Mouse (Mus musculus) neutrophil, adult 5-6 weeks (primary cell): ENCODE results near the gene Eaf2. TPM values are rescaled to one million over a fixed set of nuclear protein-coding genes. Genes with fewer than 3 reads are reported as not detected.

Experiments used
- ATAC-seq: fragments of 151-379, 151-347 bp; 2 replicates; pipeline ENCODE4 v1.8.0; 2017; ENCODE audit warnings: mild to moderate bottlenecking, moderate TSS enrichment; ENCODE audit not compliant: insufficient number of reproducible peaks, poor library complexity, low FRiP score, severe bottlenecking; ENCODE audit errors: extremely low read depth
- total RNA-seq: library from RNA; stranded (forward); fragments of 200-1000 nt; gene quantifications from 2 replicates; pipeline ENCODE4 v1.2.3, GENCODE M21; 2017

The Eaf2 gene
- total RNA-seq, 1 experiment from 2014 or later: 5.0 TPM

- ATAC-seq: no peak
These were observed 90.7 kb downstream of the Eaf2 start for GRCm38 (mm10) chr16:36784146-36784545.

DNA sequence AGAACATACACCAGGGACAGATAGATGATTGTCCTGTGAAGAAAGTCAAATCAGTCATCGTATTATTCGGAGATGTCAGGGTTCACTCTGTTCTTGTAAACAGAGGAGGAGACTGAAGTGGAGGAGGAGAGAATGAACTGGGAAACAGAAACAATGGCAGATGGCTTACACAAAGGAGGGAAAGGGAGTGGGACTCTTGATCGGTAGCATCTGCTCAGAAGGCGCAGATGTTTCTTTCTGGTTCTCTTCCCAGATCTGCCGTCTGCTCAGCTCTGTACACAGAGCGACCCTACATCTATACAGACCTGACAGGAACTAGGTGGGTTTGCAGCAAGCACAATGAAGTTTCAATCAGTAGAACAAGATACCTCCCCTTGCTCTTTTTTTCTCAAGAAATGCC is 99.1 kb downstream of the Eaf2 start:
- ATAC-seq: no peak

- no peak for ATAC-seq
These were observed 101.8 kb downstream of the Eaf2 start for GRCm38 (mm10) chr16:36772996-36773395.

GRCm38 (mm10) chr16:36771703-36772102 is 103.1 kb downstream of the Eaf2 start:
- no peak for ATAC-seq

- no peak for ATAC-seq
These were observed 103.6 kb downstream of the Eaf2 start for GRCm38 (mm10) chr16:36771244-36771643.

DNA sequence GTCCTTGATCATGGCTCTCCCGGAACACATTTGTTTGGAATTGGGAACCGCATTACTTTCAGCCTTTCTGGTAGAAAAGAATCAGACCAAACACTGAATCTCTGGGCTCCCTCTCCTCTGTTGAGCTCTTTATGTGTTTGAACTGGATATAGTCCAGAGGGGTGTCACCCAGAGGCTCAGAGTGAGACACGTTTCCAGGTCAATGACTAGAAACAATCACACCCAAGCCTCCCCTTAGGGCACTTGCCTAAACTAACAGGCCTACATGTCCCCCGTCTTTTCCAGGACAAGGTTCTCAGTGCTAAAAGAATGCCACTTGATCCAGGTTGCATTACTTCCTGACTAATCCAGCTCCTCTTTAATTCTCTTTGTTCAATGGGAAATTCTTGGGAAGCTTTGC is 104.0 kb downstream of the Eaf2 start:
- ATAC-seq: no peak

- ATAC-seq: peak; percentile 46; the same call in 1 of the 2 replicates
These were observed 104.5 kb downstream of the Eaf2 start for GRCm38 (mm10) chr16:36770191-36770771.

GRCm38 (mm10) chr16:36751979-36752378 is 122.8 kb downstream of the Eaf2 start:
- ATAC-seq: no peak

DNA sequence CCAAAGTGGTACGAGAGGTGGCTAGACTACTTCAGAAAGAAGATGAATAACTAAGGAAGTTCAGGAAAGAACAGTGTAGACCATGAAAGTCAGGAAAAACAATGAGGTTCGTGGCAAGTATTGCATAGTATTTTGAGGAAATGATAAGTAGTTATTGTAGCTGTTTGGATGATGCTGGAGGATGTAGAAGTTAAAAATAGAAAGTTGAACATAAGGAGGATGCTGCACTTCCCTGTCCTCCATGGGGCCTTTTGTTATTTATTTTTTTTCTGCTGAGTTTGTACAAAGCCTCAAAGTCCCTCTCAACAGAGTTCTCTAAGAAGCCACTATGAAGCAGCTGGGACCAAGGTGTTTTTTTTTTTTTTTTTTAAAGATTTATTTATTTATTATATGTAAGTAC is 127.0 kb downstream of the Eaf2 start:
- ATAC-seq: no peak

DNA sequence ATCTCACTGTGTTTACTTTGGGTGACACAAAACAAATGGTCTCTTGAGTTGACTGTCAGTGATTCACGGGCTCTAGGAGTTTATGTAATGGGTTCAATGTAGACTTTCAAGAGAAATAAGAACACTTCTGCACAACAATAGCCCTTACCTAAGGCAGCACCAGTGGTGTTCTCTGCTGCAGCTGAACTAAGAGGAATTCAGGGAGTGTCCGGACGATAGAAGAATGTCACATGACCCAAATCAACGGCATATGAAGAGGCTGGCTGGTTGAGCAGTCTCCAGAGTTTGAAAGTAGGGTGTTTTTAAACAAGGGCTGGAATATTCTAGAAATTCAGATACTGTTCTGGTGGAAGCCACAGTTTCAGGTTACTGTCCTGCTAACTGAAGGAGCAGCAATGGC is 127.7 kb downstream of the Eaf2 start:
- ATAC-seq: no peak

GRCm38 (mm10) chr16:36743580-36743979 is 131.2 kb downstream of the Eaf2 start:
- no peak for ATAC-seq

Other genes with a start within 250 kb of the Eaf2 start
- gene Cd86, start 208.9 kb downstream of the Eaf2 start, total RNA-seq: 50.7 and 56.0 TPM in 2 replicates
- 3.8 and 4.4 TPM in 2 replicates for gene Ildr1, start 181.0 kb downstream of the Eaf2 start, total RNA-seq
- 63.0 and 75.4 TPM in 2 replicates for gene Slc15a2, start 90.0 kb downstream of the Eaf2 start, total RNA-seq
- 19.4 and 26.1 TPM in 2 replicates for gene Iqcb1, start 46.6 kb downstream of the Eaf2 start, total RNA-seq
- gene Golgb1, start 137 bp upstream of the Eaf2 start, total RNA-seq: 42.7 and 44.3 TPM in 2 replicates
- 537 and 551 TPM in 2 replicates for gene Hcls1, start 60.0 kb upstream of the Eaf2 start, total RNA-seq
- 0.47 and 0.61 TPM in 2 replicates for gene Fbxo40, start 115.5 kb upstream of the Eaf2 start, total RNA-seq
- gene Polq, start 136.8 kb upstream of the Eaf2 start, total RNA-seq: 4.4 TPM in 2 replicates